Mouse (Mus musculus) myocyte (in vitro differentiated cells): ENCODE results near the gene Rpl14.

Experiments
- MAX ChIP-seq: IDR thresholded peaks from one replicate; pipeline ENCODE4 v1.6.1; 2011; ENCODE audit warnings: low read depth, mild to moderate bottlenecking, control low read depth
- POLR2A ChIP-seq: IDR thresholded peaks from one replicate; pipeline ENCODE4 v1.6.1; 2011; ENCODE audit warnings: low read depth, mild to moderate bottlenecking, control low read depth, moderate library complexity; ENCODE audit not compliant: insufficient read length
- USF1 ChIP-seq: IDR thresholded peaks from one replicate; pipeline ENCODE4 v1.6.1; 2011; ENCODE audit warnings: low read depth, mild to moderate bottlenecking, control low read depth, moderate library complexity

- no peak for TF ChIP-seq MAX
- no peak for TF ChIP-seq USF1
- no peak for TF ChIP-seq POLR2A
Measured at GRCm38 (mm10) chr9:120541411-120541810, 29.8 kb upstream of the Rpl14 start.
